Mouse (Mus musculus) liver, embryonic 14.5 days (tissue): ENCODE results near the gene Lrfn2. TPM values are rescaled to one million over a fixed set of nuclear protein-coding genes. Genes with fewer than 3 reads are reported as not detected.

ENCODE experiments used
- ATAC-seq: fragments of 200-750 bp; cut with Nextera tagmentation; 2 replicates; pipeline ENCODE4 v1.8.0; 2017; ENCODE audit warnings: moderate number of reproducible peaks, mild to moderate bottlenecking, moderate library complexity; ENCODE audit not compliant: insufficient read depth
- DNase-seq, 3 experiments: peaks; one replicate each; pipeline ENCODE4 v3.0.0-alpha.2; 2012 to 2013; ENCODE audit warnings: low read depth in 3 of 3, low spot score in 3 of 3
- H3K27ac ChIP-seq: fragments of 300-500 bp; sonication (generic); 2 replicates; pipeline ENCODE4 v1.5.1; 2014; ENCODE audit warnings: moderate library complexity, mild to moderate bottlenecking, control low read depth, inconsistent platforms
- H3K27me3 ChIP-seq: fragments of 300-500 bp; sonication (generic); 2 replicates; pipeline ENCODE4 v1.6.1; 2014; ENCODE audit warnings: mild to moderate bottlenecking, low read length, moderate library complexity; ENCODE audit not compliant: control insufficient read depth, insufficient read depth
- H3K36me3 ChIP-seq: fragments of 300-500 bp; sonication (generic); replicated peaks from 2 replicates; pipeline ENCODE4 v1.6.1; 2014; ENCODE audit warnings: low read depth; ENCODE audit not compliant: control insufficient read depth, insufficient read depth
- H3K4me1 ChIP-seq, 2 experiments: fragments of 200-500 bp in 1 of 2; fragments of 300-500 bp in 1 of 2; sonication (generic) in 1 of 2; replicated peaks; 2 replicates each; pipeline ENCODE4 v1.6.1; 2012 to 2014; ENCODE audit warnings: antibody characterized with exemption in 1 of 2, inconsistent platforms in 1 of 2, low read length in 1 of 2; ENCODE audit not compliant: control insufficient read depth in 2 of 2, insufficient read depth in 2 of 2
- H3K4me2 ChIP-seq: fragments of 300-500 bp; sonication (generic); 2 replicates; pipeline ENCODE4 v1.6.1; 2014; ENCODE audit warnings: low read depth, mild to moderate bottlenecking, control low read depth, moderate library complexity
- H3K4me3 ChIP-seq, 2 experiments: fragments of 200-500 bp in 1 of 2; fragments of 300-500 bp in 1 of 2; sonication (generic) in 1 of 2; 2 replicates each; pipeline ENCODE4 v1.5.1; 2012 to 2014; ENCODE audit warnings: low read depth in 2 of 2, low read length in 2 of 2, mild to moderate bottlenecking in 2 of 2, control low read depth in 1 of 2, inconsistent platforms in 1 of 2, moderate library complexity in 1 of 2; ENCODE audit not compliant: insufficient read depth in 1 of 2
- H3K9ac ChIP-seq: fragments of 300-500 bp; sonication (generic); replicated peaks from 2 replicates; pipeline ENCODE4 v1.6.1; 2014; ENCODE audit warnings: mild to moderate bottlenecking, control low read depth, moderate library complexity
- H3K9me3 ChIP-seq: fragments of 300-500 bp; sonication (generic); 2 replicates; pipeline ENCODE4 v1.6.1; 2016; ENCODE audit warnings: low read length, mixed read lengths; ENCODE audit not compliant: control insufficient read depth
- CTCF ChIP-seq: IDR thresholded peaks from 2 replicates; pipeline ENCODE4 v1.5.1; 2016; ENCODE audit warnings: antibody characterized with exemption, low read depth, control low read depth
- EP300 ChIP-seq: IDR thresholded peaks from 2 replicates; pipeline ENCODE4 v1.6.1; 2016; ENCODE audit warnings: antibody characterized with exemption, low read depth
- WGBS: fragments of 180-500 bp; shearing (Covaris S2); extraction: QIAGEN DNeasy Blood & Tissue Kit; methylation state at CpG from one replicate; pipeline ENCODE4 v1.1.7; 2014; ENCODE audit not compliant: insufficient replicate concordance; 5-methylcytosine and 5-hydroxymethylcytosine counted together
- polyA plus RNA-seq, 2 experiments: library from polyadenylated mRNA; depleted of rRNA in 1 of 2; stranded (reverse) in 1 of 2; unstranded in 1 of 2; fragments of >200 nt; fragmentation: Nextera tagmentation in 1 of 2; extraction: Ambion mirVana in 1 of 2; gene quantifications; 2 replicates each; pipeline versions ENCODE4 v1.2.1 to v1.2.3; 2012 to 2014

Gene Lrfn2
- polyA plus RNA-seq, 2 experiments, result 0.02 TPM; not detected in 1

- no peak for DNase-seq
- H3K9ac ChIP-seq, result no peak overlapping the region
- WGBS, result 14% methylated on average over 11 of the region's 11 CpGs
These were observed 14.8 kb upstream of the Lrfn2 start for GRCm38 (mm10) chr17:48917411-48917810.

GRCm38 (mm10) chr17:48918458-48918857 lies 13.7 kb upstream of the Lrfn2 start:
- no peak for DNase-seq
- H3K27ac ChIP-seq, result no peak overlapping the region
- WGBS, result 73% methylated on average over 3 of the region's 3 CpGs
- ATAC-seq, result no peak
- no peak overlapping the region for H3K4me3 ChIP-seq
- H3K27me3 ChIP-seq, result no peaks in the 10 kb centered on the region
- no peaks in the 10 kb centered on the region for H3K9me3 ChIP-seq
- no peaks in the 10 kb centered on the region for H3K4me1 ChIP-seq
- no peak overlapping the region for H3K4me2 ChIP-seq
- H3K36me3 ChIP-seq, result no peaks in the 10 kb centered on the region
- TF ChIP-seq EP300 (no peak), CTCF (no peak)
- H3K9ac ChIP-seq, result no peak overlapping the region

More at GRCm38 (mm10) chr17:48917411-48917810, 14.8 kb upstream of the Lrfn2 start:
- no peaks in the 10 kb centered on the region for H3K4me1 ChIP-seq
- no peaks in the 10 kb centered on the region for H3K36me3 ChIP-seq
- TF ChIP-seq EP300, result no peak
- no peak for TF ChIP-seq CTCF
- no peak for ATAC-seq
- no peaks in the 10 kb centered on the region for H3K9me3 ChIP-seq
- no peak overlapping the region for H3K4me3 ChIP-seq
- no peaks in the 10 kb centered on the region for H3K27me3 ChIP-seq
- no peak overlapping the region for H3K27ac ChIP-seq
- no peak overlapping the region for H3K4me2 ChIP-seq

GRCm38 (mm10) chr17:48922905-48923304 lies 9.3 kb upstream of the Lrfn2 start:
- Histone ChIP-seq H3K9ac (no peak overlapping the region), H3K4me2 (no peak overlapping the region), H3K27me3 (no peaks in the 10 kb centered on the region), H3K4me3 (no peak overlapping the region), H3K27ac (no peak overlapping the region), H3K36me3 (no peaks in the 10 kb centered on the region), H3K4me1 (no peaks in the 10 kb centered on the region), H3K9me3 (no peaks in the 10 kb centered on the region)
- WGBS, result 52% methylated on average over 2 of the region's 2 CpGs
- TF ChIP-seq EP300 (no peak), CTCF (no peak)
- DNase-seq (no peak), ATAC-seq (no peak)

- 48% methylated on average over 9 of the region's 9 CpGs for WGBS
- no peak overlapping the region for H3K27ac ChIP-seq
- H3K9ac ChIP-seq, result no peak overlapping the region
- DNase-seq (no peak), ATAC-seq (no peak)
- H3K36me3 ChIP-seq, result no peaks in the 10 kb centered on the region
- no peaks in the 10 kb centered on the region for H3K27me3 ChIP-seq
- H3K4me2 ChIP-seq, result no peak overlapping the region
- no peaks in the 10 kb centered on the region for H3K9me3 ChIP-seq
- no peak overlapping the region for H3K4me3 ChIP-seq
- TF ChIP-seq CTCF (no peak), EP300 (no peak)
- H3K4me1 ChIP-seq, result no peaks in the 10 kb centered on the region
These were observed 6.8 kb upstream of the Lrfn2 start for GRCm38 (mm10) chr17:48925426-48925825.

GRCm38 (mm10) chr17:48930994-48931393 lies 1.2 kb upstream of the Lrfn2 start:
- H3K27me3 ChIP-seq, result peaks cover 7% of the 10 kb centered on the region
- H3K4me2 ChIP-seq, result no peak overlapping the region
- no peak for TF ChIP-seq CTCF
- TF ChIP-seq EP300, result no peak
- no peaks in the 10 kb centered on the region for H3K36me3 ChIP-seq
- no peaks in the 10 kb centered on the region for H3K9me3 ChIP-seq
- no peak overlapping the region for H3K9ac ChIP-seq
- H3K27ac ChIP-seq, result no peak overlapping the region
- no peak for ATAC-seq
- 32% methylated on average over 10 of the region's 10 CpGs for WGBS
- H3K4me3 ChIP-seq, result no peak overlapping the region
- no peak for DNase-seq
- H3K4me1 ChIP-seq, result no peaks in the 10 kb centered on the region
